Mouse (Mus musculus) bone marrow, adult 2 months (tissue): ENCODE measurements around the gene Selenos. TPM values are rescaled to one million over a fixed set of nuclear protein-coding genes. Genes with fewer than 3 reads are reported as not detected.

Experiments
- H3K27ac ChIP-seq: fragments of 200-500 bp; 2 replicates; pipeline ENCODE4 v1.5.1; 2012; ENCODE audit warnings: low read depth, mild to moderate bottlenecking, control low read depth, inconsistent platforms, low read length; ENCODE audit not compliant: control insufficient read depth, poor library complexity, insufficient read depth
- H3K4me1 ChIP-seq: fragments of 200-500 bp; 2 replicates; pipeline ENCODE4 v1.6.1; 2011; ENCODE audit warnings: low read length; ENCODE audit not compliant: control insufficient read depth, insufficient read depth
- H3K4me3 ChIP-seq: fragments of 200-500 bp; replicated peaks from 2 replicates; pipeline ENCODE3; 2011; ENCODE audit warnings: mild to moderate bottlenecking, low read depth, low read length, control low read depth; ENCODE audit not compliant: control insufficient read depth
- CTCF ChIP-seq: fragments of 200-500 bp; IDR thresholded peaks from 2 replicates; pipeline ENCODE4 v1.5.1; 2011; ENCODE audit warnings: low read length, control low read depth; ENCODE audit not compliant: control insufficient read depth, insufficient read depth
- POLR2A ChIP-seq: fragments of 200-500 bp; IDR thresholded peaks from 2 replicates; pipeline ENCODE4 v1.6.1; 2011; ENCODE audit warnings: low read depth, mild to moderate bottlenecking, control low read depth, low read length, borderline replicate concordance; ENCODE audit not compliant: control insufficient read depth
- WGBS: fragments of 180-500 bp; shearing (Covaris S2); methylation state at CpG from one replicate; pipeline ENCODE4 v1.1.7; 2018; 5-methylcytosine and 5-hydroxymethylcytosine counted together
- polyA plus RNA-seq: library from polyadenylated mRNA; stranded (reverse); fragments of >200 nt; gene quantifications from 2 replicates; pipeline ENCODE4 v1.2.4, GENCODE M21; 2011; ENCODE audit warnings: low replicate concordance; ENCODE audit not compliant: missing spikeins, insufficient read depth, insufficient read length

The Selenos gene
- polyA plus RNA-seq, 1 experiment: 33.2 TPM

- H3K4me1 ChIP-seq: peaks cover 2% of the 10 kb centered on the region
- TF ChIP-seq CTCF (no peak), POLR2A (peak; percentile 77; the same call in 1 of the 2 replicates)
- 3% methylated on average over 99 of the region's 123 CpGs for WGBS
These were observed 29.8 kb downstream of the Selenos start, which contains the start of gene Chsy1 for GRCm38 (mm10) chr7:66108961-66109854. Chsy1 (plus strand) TSS chr7:66109515.

GRCm38 (mm10) chr7:66109855-66110635 lies 30.6 kb downstream of the Selenos start:
- 5% methylated on average over 75 of the region's 77 CpGs for WGBS
- TF ChIP-seq CTCF (no peak), POLR2A (peak; percentile 3; the same call in 1 of the 2 replicates)
- H3K4me3 ChIP-seq: peak overlapping the region; percentile 84
- H3K27ac ChIP-seq: peak overlapping the region; percentile 91
- peaks cover 6% of the 10 kb centered on the region for H3K4me1 ChIP-seq

More at GRCm38 (mm10) chr7:66108961-66109854, 29.8 kb downstream of the Selenos start, which contains the start of gene Chsy1:
- H3K27ac ChIP-seq: peak within 1 kb of the TSS; percentile 91
- H3K4me3 ChIP-seq: peak within 1 kb of the TSS; percentile 94

GRCm38 (mm10) chr7:66110636-66111112 lies 31.2 kb downstream of the Selenos start:
- H3K27ac ChIP-seq: peak overlapping the region; percentile 91; the same call in 1 of the 2 replicates
- TF ChIP-seq POLR2A: no peak
- TF ChIP-seq CTCF: no peak
- peak overlapping the region; percentile 84 for H3K4me3 ChIP-seq
- peaks cover 6% of the 10 kb centered on the region for H3K4me1 ChIP-seq
- 7% methylated on average over 10 of the region's 10 CpGs for WGBS

GRCm38 (mm10) chr7:66111211-66111610 lies 31.8 kb downstream of the Selenos start:
- TF ChIP-seq CTCF: no peak
- TF ChIP-seq POLR2A: no peak
- WGBS: 69% methylated on average over 10 of the region's 10 CpGs
- Histone ChIP-seq H3K4me3 (peak overlapping the region; percentile 61), H3K27ac (no peak overlapping the region; the same call in 1 of the 2 replicates), H3K4me1 (peaks cover 9% of the 10 kb centered on the region)

- H3K4me3 ChIP-seq: no peak overlapping the region
- no peak for TF ChIP-seq POLR2A
- H3K4me1 ChIP-seq: peaks cover 13% of the 10 kb centered on the region
- no peak overlapping the region for H3K27ac ChIP-seq
- WGBS: 57% methylated on average over 3 of the region's 3 CpGs
These were observed 34.1 kb downstream of the Selenos start for GRCm38 (mm10) chr7:66113561-66113960.

GRCm38 (mm10) chr7:66115821-66116343 lies 36.4 kb downstream of the Selenos start:
- H3K4me3 ChIP-seq: no peak overlapping the region
- peaks cover 15% of the 10 kb centered on the region for H3K4me1 ChIP-seq
- TF ChIP-seq POLR2A (no peak), CTCF (no peak)
- 43% methylated on average over 11 of the region's 11 CpGs for WGBS
- H3K27ac ChIP-seq: no peak overlapping the region

GRCm38 (mm10) chr7:66116906-66117482 lies 37.5 kb downstream of the Selenos start:
- H3K4me1 ChIP-seq: peaks cover 14% of the 10 kb centered on the region
- no peak overlapping the region for H3K27ac ChIP-seq
- 58% methylated on average over 8 of the region's 8 CpGs for WGBS
- H3K4me3 ChIP-seq: no peak overlapping the region
- TF ChIP-seq CTCF (no peak), POLR2A (no peak)
